Mouse (Mus musculus): ENCODE measurements around the gene Olfr1393. TPM values are rescaled to one million over a fixed set of nuclear protein-coding genes. Genes with fewer than 3 reads are reported as not detected.

Gene Olfr1393
- total RNA-seq (2022): 1 to 10 TPM in 2 of 4 experiments, under 1 TPM in 2; 0.65 to 1.1 (median 0.84) TPM

DNA sequence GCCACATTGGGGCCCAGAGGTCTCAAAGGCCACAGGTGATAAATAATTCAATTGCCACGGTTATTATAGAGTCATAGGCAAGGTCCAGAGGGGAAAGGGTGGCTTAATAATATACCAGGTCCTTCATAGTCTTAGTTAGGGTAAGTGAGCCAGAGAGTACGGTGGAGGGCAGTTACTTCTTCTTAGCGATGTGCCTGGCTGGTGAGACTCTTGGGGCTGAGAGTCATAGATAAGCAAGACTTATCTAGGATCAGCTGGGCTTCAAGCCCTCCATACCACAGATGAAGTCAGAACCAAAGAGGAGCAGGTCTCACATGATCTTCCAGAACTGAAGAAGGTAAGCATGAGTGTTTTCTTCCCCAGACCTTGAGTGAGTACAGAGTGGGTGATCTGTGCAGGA lies at the start of gene Olfr1393:
Olfr1393 (plus strand) TSS at position 83 of the 400 bp plus-strand sequence.
- DNase-seq (ENCODE audit: low spot score in 2 of 2): no peak

GRCm38 (mm10) chr11:49232781-49233180 lies 45.3 kb upstream of the Olfr1393 start:
- DNase-seq (ENCODE audit: low spot score in 2 of 2): no peak

GRCm38 (mm10) chr11:49235459-49236207 lies 42.5 kb upstream of the Olfr1393 start:
- DNase-seq (ENCODE audit: low spot score in 2 of 2): no peak

GRCm38 (mm10) chr11:49236891-49237290 lies 41.2 kb upstream of the Olfr1393 start:
- no peak for DNase-seq (ENCODE audit: low spot score in 2 of 2)

- DNase-seq (ENCODE audit: low spot score in 2 of 2): no peak
These were observed 40.6 kb upstream of the Olfr1393 start for GRCm38 (mm10) chr11:49237532-49237931.

GRCm38 (mm10) chr11:49240310-49240709 lies 37.8 kb upstream of the Olfr1393 start:
- DNase-seq (ENCODE audit: low spot score in 2 of 2): no peak

GRCm38 (mm10) chr11:49240874-49241273 lies 37.2 kb upstream of the Olfr1393 start:
- DNase-seq (ENCODE audit: low spot score in 2 of 2): no peak

DNA sequence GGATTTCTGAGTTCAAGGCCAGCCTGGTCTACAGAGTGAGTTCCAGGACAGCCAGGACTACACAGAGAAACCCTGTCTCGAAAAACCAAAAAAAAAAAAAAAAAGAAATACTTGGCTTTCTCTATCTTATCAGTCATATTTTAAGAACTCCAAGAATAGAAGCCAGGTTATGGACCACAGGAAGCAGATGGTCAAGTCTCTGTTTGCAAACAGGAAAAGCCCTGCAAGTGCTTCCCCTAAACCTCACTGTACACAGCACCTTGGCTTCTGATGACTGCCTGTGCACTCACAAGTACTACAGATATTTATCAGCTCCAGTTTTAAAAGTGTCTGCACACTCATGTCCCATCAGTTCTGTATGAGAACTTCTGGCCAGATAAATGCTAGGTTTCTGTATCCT lies 36.6 kb upstream of the Olfr1393 start:
- no peak for DNase-seq (ENCODE audit: low spot score in 2 of 2)

- no peak for DNase-seq (ENCODE audit: low spot score in 2 of 2)
These were observed 35.0 kb upstream of the Olfr1393 start for GRCm38 (mm10) chr11:49242944-49243626.

GRCm38 (mm10) chr11:49243727-49244594 lies 34.1 kb upstream of the Olfr1393 start, which contains the start of gene Mgat1:
TSS of gene Mgat1 (plus strand) at chr11:49244191.
- DNase-seq (ENCODE audit: low spot score in 2 of 2): peak; percentile 64 to 92

DNA sequence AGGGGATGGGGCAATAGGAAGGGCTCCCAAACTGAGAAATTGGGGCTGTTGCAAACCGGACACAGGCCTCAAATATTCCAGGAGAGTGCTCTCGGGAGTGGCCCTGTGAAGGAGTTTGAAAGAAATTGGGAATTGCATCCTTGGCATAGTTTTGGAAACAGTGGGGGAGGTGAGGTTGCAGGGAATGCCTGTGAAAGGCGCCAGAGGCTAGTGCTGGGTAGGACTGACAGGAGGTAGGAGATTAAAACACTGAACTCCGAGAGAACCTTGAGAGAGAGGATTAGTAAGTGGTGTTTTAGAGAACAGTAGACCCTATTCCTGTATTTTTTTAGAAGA lies 33.5 kb upstream of the Olfr1393 start:
- no peak for DNase-seq (ENCODE audit: low spot score in 2 of 2)

DNA sequence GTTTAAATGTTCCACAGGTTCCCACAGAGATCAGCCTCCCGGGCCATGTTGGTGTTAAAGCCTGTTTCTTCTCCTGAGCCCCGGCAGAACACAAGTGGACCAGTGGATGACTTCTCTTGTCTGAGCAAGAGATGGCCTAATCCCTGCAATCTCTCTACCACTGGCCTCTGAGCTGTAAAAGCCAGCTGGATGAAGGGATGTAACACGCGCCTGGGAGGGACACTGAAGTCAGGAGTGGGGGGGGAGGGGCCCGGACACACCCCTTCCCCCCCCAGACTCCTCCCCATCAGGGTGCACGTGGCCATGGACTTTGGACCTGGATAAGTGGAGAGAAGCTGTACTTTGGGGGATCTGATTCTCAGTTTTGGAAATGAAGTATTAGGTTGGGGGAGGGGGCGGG lies 32.9 kb upstream of the Olfr1393 start:
- no peak for DNase-seq (ENCODE audit: low spot score in 2 of 2)

- DNase-seq (ENCODE audit: low spot score in 2 of 2): no peak
These were observed 32.3 kb upstream of the Olfr1393 start for GRCm38 (mm10) chr11:49245634-49246415.

DNA sequence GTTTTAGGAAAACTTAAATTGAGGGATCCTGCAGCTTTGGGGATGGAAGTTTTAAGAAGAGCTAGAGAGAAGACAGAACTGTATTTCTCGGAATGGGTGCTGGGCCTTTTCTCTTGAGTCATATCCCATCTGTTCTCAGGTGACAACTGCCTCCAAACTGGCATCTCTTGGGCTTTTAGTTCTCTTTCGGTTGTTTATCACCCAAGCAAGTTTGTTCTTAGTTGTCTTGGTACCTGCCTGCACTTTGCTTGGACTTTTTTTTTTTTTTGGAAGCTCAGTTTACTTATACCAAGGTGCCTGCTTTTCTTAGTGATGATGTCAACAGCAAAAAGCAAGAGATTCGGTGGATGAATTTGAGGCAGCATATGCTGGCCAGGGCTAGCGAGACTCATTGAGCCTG lies 31.6 kb upstream of the Olfr1393 start:
- no peak for DNase-seq (ENCODE audit: low spot score in 2 of 2)

- DNase-seq (ENCODE audit: low spot score in 2 of 2): no peak
These were observed 30.8 kb upstream of the Olfr1393 start for GRCm38 (mm10) chr11:49247255-49247654.

- DNase-seq (ENCODE audit: low spot score in 2 of 2): peak in 1 of 2 experiments; percentile 55
These were observed 29.7 kb upstream of the Olfr1393 start for GRCm38 (mm10) chr11:49248226-49248973.

- no peak for DNase-seq (ENCODE audit: low spot score in 2 of 2)
These were observed 29.0 kb upstream of the Olfr1393 start for GRCm38 (mm10) chr11:49248974-49249700.

GRCm38 (mm10) chr11:49249811-49250421 lies 28.2 kb upstream of the Olfr1393 start:
- DNase-seq (ENCODE audit: low spot score in 2 of 2): no peak
